Mouse (Mus musculus) spleen, postnatal 36 days (tissue): ENCODE data around the gene Rbbp8nl.

Experiments
- DNase-seq, 2 experiments: peaks; one replicate each; pipeline ENCODE4 v3.0.0; 2022; ENCODE audit warnings: low spot score in 2 of 2, mixed read lengths in 1 of 2

Gene Rbbp8nl

GRCm38 (mm10) chr2:180257963-180258865 is 31.5 kb downstream of the Rbbp8nl start:
- DNase-seq, result no peak

GRCm38 (mm10) chr2:180257001-180257521 is 32.6 kb downstream of the Rbbp8nl start, which contains the start of gene Rps21:
TSS of gene Rps21 (plus strand) at chr2:180257377.
- DNase-seq, result peak; percentile 97 to 98

- no peak for DNase-seq
Measured at GRCm38 (mm10) chr2:180256296-180257000, 33.2 kb downstream of the Rbbp8nl start.

GRCm38 (mm10) chr2:180255701-180256100 is 34.0 kb downstream of the Rbbp8nl start:
- DNase-seq, result no peak

- no peak for DNase-seq
Measured at GRCm38 (mm10) chr2:180254436-180255209, 35.1 kb downstream of the Rbbp8nl start.

- no peak for DNase-seq
Measured at GRCm38 (mm10) chr2:180251838-180252237, 37.8 kb downstream of the Rbbp8nl start.

GRCm38 (mm10) chr2:180250930-180251611 is 38.6 kb downstream of the Rbbp8nl start:
- DNase-seq, result peak; percentile 69 to 74

- no peak for DNase-seq
Measured at GRCm38 (mm10) chr2:180248947-180249660, 40.6 kb downstream of the Rbbp8nl start.

GRCm38 (mm10) chr2:180247916-180248315 is 41.8 kb downstream of the Rbbp8nl start:
- no peak for DNase-seq

- no peak for DNase-seq
Measured at GRCm38 (mm10) chr2:180243108-180243507, 46.6 kb downstream of the Rbbp8nl start.

- DNase-seq, result no peak
Measured at GRCm38 (mm10) chr2:180238591-180238990, 51.1 kb downstream of the Rbbp8nl start.

- no peak for DNase-seq
Measured at GRCm38 (mm10) chr2:180237601-180238345, 51.9 kb downstream of the Rbbp8nl start.

- DNase-seq, result peak in 1 of 2 experiments; percentile 57
Measured at GRCm38 (mm10) chr2:180236930-180237329, 52.7 kb downstream of the Rbbp8nl start.

GRCm38 (mm10) chr2:180236500-180236899 is 53.2 kb downstream of the Rbbp8nl start:
- no peak for DNase-seq

- DNase-seq, result no peak
Measured at GRCm38 (mm10) chr2:180235788-180236187, 53.9 kb downstream of the Rbbp8nl start.

GRCm38 (mm10) chr2:180234980-180235379 is 54.7 kb downstream of the Rbbp8nl start:
- no peak for DNase-seq

GRCm38 (mm10) chr2:180234353-180234752 is 55.3 kb downstream of the Rbbp8nl start:
- DNase-seq, result no peak

- DNase-seq, result no peak
Measured at GRCm38 (mm10) chr2:180233101-180233904, 56.4 kb downstream of the Rbbp8nl start.

- no peak for DNase-seq
Measured at GRCm38 (mm10) chr2:180230482-180230881, 59.2 kb downstream of the Rbbp8nl start.
